Mouse (Mus musculus) gastrocnemius, adult 8-10 months (tissue): ENCODE measurements around the gene Adgre5. TPM values are rescaled to one million over a fixed set of nuclear protein-coding genes. Genes with fewer than 3 reads are reported as not detected.

Source experiments
- DNase-seq, 2 experiments: peaks; one replicate each; pipeline ENCODE4 v3.0.0; 2022; ENCODE audit warnings: low spot score in 2 of 2
- microRNA-seq: library from miRNA; unstranded; fragments of <30 nt; microRNA quantifications from one replicate; pipeline ENCODE4 v1.2.0, GENCODE M21; 2022
- total RNA-seq, 4 experiments: library from RNA; stranded (reverse); gene quantifications; 2 replicates each; pipeline ENCODE4 v1.2.4; 2022

Gene Adgre5
- total RNA-seq, 4 experiments from 2014 or later, result 14.6 to 17.2 (median 15.6) TPM

GRCm38 (mm10) chr8:83693609-83694236, 47.4 kb downstream of the Adgre5 start:
- DNase-seq, result no peak

- DNase-seq, result no peak
Observed at GRCm38 (mm10) chr8:83689264-83689663, 51.9 kb downstream of the Adgre5 start.

GRCm38 (mm10) chr8:83684517-83684916, 56.6 kb downstream of the Adgre5 start:
- DNase-seq, result no peak

- no peak for DNase-seq
Observed at GRCm38 (mm10) chr8:83681099-83681498, 60.0 kb downstream of the Adgre5 start.

- DNase-seq, result no peak
Observed at GRCm38 (mm10) chr8:83680603-83681002, 60.5 kb downstream of the Adgre5 start.

- no peak for DNase-seq
Observed at GRCm38 (mm10) chr8:83679866-83680265, 61.3 kb downstream of the Adgre5 start.

- DNase-seq, result no peak
Observed at GRCm38 (mm10) chr8:83674497-83674896, 66.6 kb downstream of the Adgre5 start.

Small RNA genes within 50 kb of the gene (microRNA-seq; reads per million reads assigned to microRNA genes)
- gene Mir1668, result not detected

Other genes starting within 250 kb of the Adgre5 start
- not detected for gene Olfr370, start 205.5 kb downstream of the Adgre5 start, total RNA-seq
- gene Ndufb7, start 174.7 kb downstream of the Adgre5 start, total RNA-seq, result 100 to 1,000 TPM; 262 to 329 (median 295) TPM
- 100 to 1,000 TPM; 461 to 506 (median 481) TPM for gene Tecr, start 133.4 kb downstream of the Adgre5 start, total RNA-seq
- gene Dnajb1, start 133.1 kb downstream of the Adgre5 start, total RNA-seq, result 1 to 10 TPM; 3.6 to 7.9 (median 3.8) TPM
- 10 to 100 TPM; 14.5 to 18.1 (median 17.6) TPM for gene Gipc1, start 88.6 kb downstream of the Adgre5 start, total RNA-seq
- gene Ptger1, start 74.6 kb downstream of the Adgre5 start, total RNA-seq, result under 1 TPM in 2 of 4 experiments, not detected in 2; 0.15 to 0.16 TPM
- gene Pkn1, start 42.1 kb downstream of the Adgre5 start, total RNA-seq, result 10 to 100 TPM; 23.2 to 24.1 (median 23.6) TPM
- 10 to 100 TPM; 10.6 to 12.0 (median 11.7) TPM for gene Ddx39, start 26.1 kb downstream of the Adgre5 start, total RNA-seq
- 10 to 100 TPM in 2 of 4 experiments, 1 to 10 TPM in 2; 9.8 to 17.5 (median 12.5) TPM for gene Adgrl1, start 158.8 kb upstream of the Adgre5 start, total RNA-seq
- gene Gm10644, start 213.9 kb upstream of the Adgre5 start, total RNA-seq, result under 1 TPM; 0.24 to 0.94 (median 0.58) TPM
- under 1 TPM; 0.31 to 0.56 (median 0.41) TPM for gene Asf1b, start 214.2 kb upstream of the Adgre5 start, total RNA-seq
- gene Prkaca, start 231.7 kb upstream of the Adgre5 start, total RNA-seq, result 100 to 1,000 TPM; 144 to 161 (median 159) TPM